Mouse (Mus musculus): ENCODE data around the gene Klf1. TPM values are rescaled to one million over a fixed set of nuclear protein-coding genes. Genes with fewer than 3 reads are reported as not detected.

Klf1 gene
- total and polyA plus RNA-seq, 2 experiments from 2014 or later, result 0.56 TPM; not detected in 1

- Histone ChIP-seq H3K4me2 (ENCODE audit: low read depth, low read length) (no peak overlapping the region), H3K4me1 (ENCODE audit: control insufficient read depth, insufficient read depth) (0 out of 2 replicates have a peak, but pooled peaks cover 5% of the 10 kb centered on the region), H3K9ac (replicated peaks; ENCODE audit: low read depth, low read length) (no peak overlapping the region), H3K4me3 (ENCODE audit: low read depth, low read length) (no peak overlapping the region), H3K36me3 (replicated peaks; ENCODE audit: control insufficient read depth, insufficient read depth, low read length) (no peaks in the 10 kb centered on the region), H3K27ac (ENCODE audit: low read depth) (no peak overlapping the region), H3K27me3 (ENCODE audit: control insufficient read depth, insufficient read depth, low read length) (peaks cover 58% of the 10 kb centered on the region), H3K9me3 (replicated peaks; ENCODE audit: control insufficient read depth, low read length) (no peaks in the 10 kb centered on the region)
- 22% methylated on average over 12 of the region's 12 CpGs for WGBS
- DNase-seq (ENCODE audit: low spot score) (no peak), ATAC-seq (ENCODE audit: insufficient read depth, low read depth) (no peak)
- TF ChIP-seq EP300 (IDR thresholded peaks at IDR 0.05; ENCODE audit: low read depth), result no peak
- no peak for TF ChIP-seq CTCF (IDR thresholded peaks at IDR 0.05; ENCODE audit: low read depth)
These were observed 48.0 kb downstream of the Klf1 start for GRCm38 (mm10) chr8:84949753-84950152.

- Histone ChIP-seq H3K4me3 (ENCODE audit: low read depth, low read length) (no peak overlapping the region), H3K9ac (replicated peaks; ENCODE audit: low read depth, low read length) (no peak overlapping the region), H3K27me3 (ENCODE audit: control insufficient read depth, insufficient read depth, low read length) (peaks cover 30% of the 10 kb centered on the region; the same call in 1 of the 2 replicates), H3K4me1 (ENCODE audit: control insufficient read depth, insufficient read depth) (no peaks in the 10 kb centered on the region), H3K9me3 (replicated peaks; ENCODE audit: control insufficient read depth, low read length) (no peaks in the 10 kb centered on the region), H3K4me2 (ENCODE audit: low read depth, low read length) (peak overlapping the region; percentile 27), H3K36me3 (replicated peaks; ENCODE audit: control insufficient read depth, insufficient read depth, low read length) (peaks cover 9% of the 10 kb centered on the region; the same call in 1 of the 2 replicates), H3K27ac (ENCODE audit: low read depth) (no peak overlapping the region)
- DNase-seq (ENCODE audit: low spot score) (no peak), ATAC-seq (ENCODE audit: insufficient read depth, low read depth) (no peak)
- WGBS, result 6% methylated on average over 18 of the region's 18 CpGs
- TF ChIP-seq CTCF (IDR thresholded peaks at IDR 0.05; ENCODE audit: low read depth), result no peak
- no peak for TF ChIP-seq EP300 (IDR thresholded peaks at IDR 0.05; ENCODE audit: low read depth)
These were observed 51.0 kb downstream of the Klf1 start for GRCm38 (mm10) chr8:84952612-84953255.

Small RNA genes lying within 50 kb of the gene (microRNA-seq; reads per million reads assigned to microRNA genes)
- gene Gm24197 (not detected), gene Mir7069 (1.8 reads per million, percentile 2 among the genes with 10 or more reads in this experiment)

Other genes with a start within 250 kb of the Klf1 start
Only the 30 nearest of the 33 such genes appear.
- gene Trmt1, start 215.6 kb upstream of the Klf1 start, total RNA-seq (2014; rRNA removed; ENCODE audit: low replicate concordance), result 98.3 and 116 TPM in 2 replicates
- gene Trmt1, start 215.6 kb upstream of the Klf1 start, polyA plus RNA-seq (2015; fragmentation: Nextera tagmentation; extraction: Ambion mirVana), result 28.4 and 29.5 TPM in 2 replicates
- 68.0 and 83.6 TPM in 2 replicates for gene Nacc1, start 214.1 kb upstream of the Klf1 start, total RNA-seq (2014; rRNA removed; ENCODE audit: low replicate concordance)
- gene Nacc1, start 214.1 kb upstream of the Klf1 start, polyA plus RNA-seq (2015; fragmentation: Nextera tagmentation; extraction: Ambion mirVana), result 6.2 and 6.9 TPM in 2 replicates
- 4.4 and 4.8 TPM in 2 replicates for gene Lyl1, start 200.5 kb upstream of the Klf1 start, total RNA-seq (2014; rRNA removed; ENCODE audit: low replicate concordance)
- gene Lyl1, start 200.5 kb upstream of the Klf1 start, polyA plus RNA-seq (2015; fragmentation: Nextera tagmentation; extraction: Ambion mirVana), result 8.7 and 9.8 TPM in 2 replicates
- 1.0 TPM in 1 of 2 replicates, not detected in the other for gene G430095P16Rik, start 178.9 kb upstream of the Klf1 start, total RNA-seq (2014; rRNA removed; ENCODE audit: low replicate concordance)
- gene G430095P16Rik, start 178.9 kb upstream of the Klf1 start, polyA plus RNA-seq (2015; fragmentation: Nextera tagmentation; extraction: Ambion mirVana), result 3.0 and 3.1 TPM in 2 replicates
- gene Nfix, start 101.6 kb upstream of the Klf1 start, total RNA-seq (2014; rRNA removed; ENCODE audit: low replicate concordance), result 41.9 and 48.5 TPM in 2 replicates
- gene Nfix, start 101.6 kb upstream of the Klf1 start, polyA plus RNA-seq (2015; fragmentation: Nextera tagmentation; extraction: Ambion mirVana), result 18.2 TPM in 2 replicates
- gene Dand5, start 79.1 kb upstream of the Klf1 start, total RNA-seq (2014; rRNA removed; ENCODE audit: low replicate concordance), result 2.1 and 15.4 TPM in 2 replicates
- gene Dand5, start 79.1 kb upstream of the Klf1 start, polyA plus RNA-seq (2015; fragmentation: Nextera tagmentation; extraction: Ambion mirVana), result 6.2 and 8.0 TPM in 2 replicates
- gene Gadd45gip1, start 70.4 kb upstream of the Klf1 start, total RNA-seq (2014; rRNA removed; ENCODE audit: low replicate concordance), result 47.1 and 49.8 TPM in 2 replicates
- gene Gadd45gip1, start 70.4 kb upstream of the Klf1 start, polyA plus RNA-seq (2015; fragmentation: Nextera tagmentation; extraction: Ambion mirVana), result 48.1 and 50.0 TPM in 2 replicates
- 89.2 and 126 TPM in 2 replicates for gene Rad23a, start 61.3 kb upstream of the Klf1 start, total RNA-seq (2014; rRNA removed; ENCODE audit: low replicate concordance)
- gene Rad23a, start 61.3 kb upstream of the Klf1 start, polyA plus RNA-seq (2015; fragmentation: Nextera tagmentation; extraction: Ambion mirVana), result 111 and 125 TPM in 2 replicates
- 211 and 235 TPM in 2 replicates for gene Calr, start 55.0 kb upstream of the Klf1 start, total RNA-seq (2014; rRNA removed; ENCODE audit: low replicate concordance)
- gene Calr, start 55.0 kb upstream of the Klf1 start, polyA plus RNA-seq (2015; fragmentation: Nextera tagmentation; extraction: Ambion mirVana), result 201 and 266 TPM in 2 replicates
- gene Farsa, start 44.9 kb upstream of the Klf1 start, total RNA-seq (2014; rRNA removed; ENCODE audit: low replicate concordance), result 38.6 and 40.0 TPM in 2 replicates
- 36.3 and 38.3 TPM in 2 replicates for gene Farsa, start 44.9 kb upstream of the Klf1 start, polyA plus RNA-seq (2015; fragmentation: Nextera tagmentation; extraction: Ambion mirVana)
- gene Syce2, start 29.8 kb upstream of the Klf1 start, total RNA-seq (2014; rRNA removed; ENCODE audit: low replicate concordance), result 0.15 and 1.7 TPM in 2 replicates
- gene Syce2, start 29.8 kb upstream of the Klf1 start, polyA plus RNA-seq (2015; fragmentation: Nextera tagmentation; extraction: Ambion mirVana), result 9.7 and 11.8 TPM in 2 replicates
- gene Gcdh, start 8.0 kb upstream of the Klf1 start, total RNA-seq (2014; rRNA removed; ENCODE audit: low replicate concordance), result 45.5 and 52.8 TPM in 2 replicates
- 33.0 and 33.5 TPM in 2 replicates for gene Gcdh, start 8.0 kb upstream of the Klf1 start, polyA plus RNA-seq (2015; fragmentation: Nextera tagmentation; extraction: Ambion mirVana)
- gene Dnase2a, start 6.6 kb downstream of the Klf1 start, total RNA-seq (2014; rRNA removed; ENCODE audit: low replicate concordance), result 6.0 and 11.0 TPM in 2 replicates
- gene Dnase2a, start 6.6 kb downstream of the Klf1 start, polyA plus RNA-seq (2015; fragmentation: Nextera tagmentation; extraction: Ambion mirVana), result 4.6 and 5.6 TPM in 2 replicates
- 0.08 TPM in 1 of 2 replicates, not detected in the other for gene Mast1, start 35.4 kb downstream of the Klf1 start, total RNA-seq (2014; rRNA removed; ENCODE audit: low replicate concordance)
- 0.05 TPM in 1 of 2 replicates, not detected in the other for gene Mast1, start 35.4 kb downstream of the Klf1 start, polyA plus RNA-seq (2015; fragmentation: Nextera tagmentation; extraction: Ambion mirVana)
- not detected in 2 replicates for gene Rtbdn, start 45.1 kb downstream of the Klf1 start, total RNA-seq (2014; rRNA removed; ENCODE audit: low replicate concordance)
- 0.10 TPM in 1 of 2 replicates, not detected in the other for gene Rtbdn, start 45.1 kb downstream of the Klf1 start, polyA plus RNA-seq (2015; fragmentation: Nextera tagmentation; extraction: Ambion mirVana)
- not detected in 2 replicates for gene Gm49661, start 67.5 kb downstream of the Klf1 start, total RNA-seq (2014; rRNA removed; ENCODE audit: low replicate concordance)
- gene Gm49661, start 67.5 kb downstream of the Klf1 start, polyA plus RNA-seq (2015; fragmentation: Nextera tagmentation; extraction: Ambion mirVana), result not detected in 2 replicates
- 647 and 809 TPM in 2 replicates for gene Prdx2, start 67.7 kb downstream of the Klf1 start, total RNA-seq (2014; rRNA removed; ENCODE audit: low replicate concordance)
- 758 and 782 TPM in 2 replicates for gene Prdx2, start 67.7 kb downstream of the Klf1 start, polyA plus RNA-seq (2015; fragmentation: Nextera tagmentation; extraction: Ambion mirVana)
- gene Rnaseh2a, start 67.8 kb downstream of the Klf1 start, total RNA-seq (2014; rRNA removed; ENCODE audit: low replicate concordance), result 57.9 and 76.4 TPM in 2 replicates
- gene Rnaseh2a, start 67.8 kb downstream of the Klf1 start, polyA plus RNA-seq (2015; fragmentation: Nextera tagmentation; extraction: Ambion mirVana), result 52.6 and 57.3 TPM in 2 replicates
- gene Junb, start 76.8 kb downstream of the Klf1 start, total RNA-seq (2014; rRNA removed; ENCODE audit: low replicate concordance), result 28.9 and 39.6 TPM in 2 replicates
- gene Junb, start 76.8 kb downstream of the Klf1 start, polyA plus RNA-seq (2015; fragmentation: Nextera tagmentation; extraction: Ambion mirVana), result 10.3 and 13.0 TPM in 2 replicates
- gene Hook2, start 88.7 kb downstream of the Klf1 start, total RNA-seq (2014; rRNA removed; ENCODE audit: low replicate concordance), result 1.9 and 4.8 TPM in 2 replicates
- gene Hook2, start 88.7 kb downstream of the Klf1 start, polyA plus RNA-seq (2015; fragmentation: Nextera tagmentation; extraction: Ambion mirVana), result 3.5 and 4.7 TPM in 2 replicates
- not detected in 2 replicates for gene Best2, start 112.6 kb downstream of the Klf1 start, total RNA-seq (2014; rRNA removed; ENCODE audit: low replicate concordance)
- gene Best2, start 112.6 kb downstream of the Klf1 start, polyA plus RNA-seq (2015; fragmentation: Nextera tagmentation; extraction: Ambion mirVana), result not detected in 2 replicates
- 134 and 152 TPM in 2 replicates for gene Asna1, start 123.4 kb downstream of the Klf1 start, total RNA-seq (2014; rRNA removed; ENCODE audit: low replicate concordance)
- 106 and 110 TPM in 2 replicates for gene Asna1, start 123.4 kb downstream of the Klf1 start, polyA plus RNA-seq (2015; fragmentation: Nextera tagmentation; extraction: Ambion mirVana)
- gene Trir, start 124.9 kb downstream of the Klf1 start, total RNA-seq (2014; rRNA removed; ENCODE audit: low replicate concordance), result 98.5 and 196 TPM in 2 replicates
- gene Trir, start 124.9 kb downstream of the Klf1 start, polyA plus RNA-seq (2015; fragmentation: Nextera tagmentation; extraction: Ambion mirVana), result 62.4 and 66.5 TPM in 2 replicates
- 27.4 and 34.8 TPM in 2 replicates for gene Tnpo2, start 135.0 kb downstream of the Klf1 start, total RNA-seq (2014; rRNA removed; ENCODE audit: low replicate concordance)
- gene Tnpo2, start 135.0 kb downstream of the Klf1 start, polyA plus RNA-seq (2015; fragmentation: Nextera tagmentation; extraction: Ambion mirVana), result 11.5 and 13.0 TPM in 2 replicates
- gene Fbxw9, start 158.1 kb downstream of the Klf1 start, total RNA-seq (2014; rRNA removed; ENCODE audit: low replicate concordance), result 29.1 and 32.6 TPM in 2 replicates
- gene Fbxw9, start 158.1 kb downstream of the Klf1 start, polyA plus RNA-seq (2015; fragmentation: Nextera tagmentation; extraction: Ambion mirVana), result 16.2 and 16.5 TPM in 2 replicates
- not detected in 2 replicates for gene Gm5741, start 166.1 kb downstream of the Klf1 start, total RNA-seq (2014; rRNA removed; ENCODE audit: low replicate concordance)
- gene Gm5741, start 166.1 kb downstream of the Klf1 start, polyA plus RNA-seq (2015; fragmentation: Nextera tagmentation; extraction: Ambion mirVana), result not detected in 2 replicates
- 25.9 and 48.2 TPM in 2 replicates for gene Dhps, start 169.8 kb downstream of the Klf1 start, total RNA-seq (2014; rRNA removed; ENCODE audit: low replicate concordance)
- 45.0 and 48.3 TPM in 2 replicates for gene Dhps, start 169.8 kb downstream of the Klf1 start, polyA plus RNA-seq (2015; fragmentation: Nextera tagmentation; extraction: Ambion mirVana)
- gene Wdr83os, start 178.8 kb downstream of the Klf1 start, total RNA-seq (2014; rRNA removed; ENCODE audit: low replicate concordance), result 101 and 116 TPM in 2 replicates
- gene Wdr83os, start 178.8 kb downstream of the Klf1 start, polyA plus RNA-seq (2015; fragmentation: Nextera tagmentation; extraction: Ambion mirVana), result 99.8 and 103 TPM in 2 replicates
- gene Wdr83, start 179.4 kb downstream of the Klf1 start, total RNA-seq (2014; rRNA removed; ENCODE audit: low replicate concordance), result 16.2 and 31.0 TPM in 2 replicates
- gene Wdr83, start 179.4 kb downstream of the Klf1 start, polyA plus RNA-seq (2015; fragmentation: Nextera tagmentation; extraction: Ambion mirVana), result 38.8 and 42.9 TPM in 2 replicates
- 47.2 and 87.1 TPM in 2 replicates for gene Man2b1, start 181.3 kb downstream of the Klf1 start, total RNA-seq (2014; rRNA removed; ENCODE audit: low replicate concordance)
- gene Man2b1, start 181.3 kb downstream of the Klf1 start, polyA plus RNA-seq (2015; fragmentation: Nextera tagmentation; extraction: Ambion mirVana), result 24.0 and 24.9 TPM in 2 replicates